Mouse (Mus musculus) right cerebral cortex, postnatal 4 days (tissue): ENCODE data around the gene Ipcef1.
A peak's percentile ranks its signal among the peaks of the same experiment; 100 is the strongest.

Source experiments
- DNase-seq: peaks from one replicate; pipeline ENCODE4 v3.0.0-alpha.2; 2022

Gene Ipcef1

DNA sequence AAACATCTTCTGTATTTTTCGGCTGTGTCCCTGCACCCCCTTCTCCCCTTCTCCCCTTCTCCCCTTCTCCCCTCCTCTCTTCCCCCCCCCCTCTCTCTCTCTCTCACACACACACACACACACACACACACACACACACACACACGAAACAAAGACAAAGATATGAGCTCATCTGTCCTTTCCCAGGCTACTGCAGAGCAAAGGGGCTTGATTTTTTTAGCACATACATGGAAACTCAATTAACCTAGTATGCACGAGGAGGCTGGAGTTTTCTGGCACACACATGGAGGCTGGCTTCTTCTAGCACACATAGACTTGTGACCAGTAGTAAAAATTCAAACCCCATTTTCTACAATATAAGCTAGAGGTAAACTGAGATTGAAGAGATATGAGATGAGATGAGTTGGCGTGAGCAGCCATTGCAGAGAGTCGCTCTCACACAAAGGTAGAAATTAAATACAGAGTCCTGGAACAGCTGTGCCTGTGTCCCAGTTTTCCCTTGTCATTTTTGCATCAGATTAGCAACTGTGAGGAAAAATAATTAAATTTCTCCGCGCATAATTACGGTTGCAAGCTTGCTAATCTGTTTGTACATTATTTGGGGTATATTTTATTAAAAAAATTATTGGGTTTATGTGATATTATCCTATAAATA lies 84.6 kb downstream of the Ipcef1 start:
- no peak for DNase-seq

DNA sequence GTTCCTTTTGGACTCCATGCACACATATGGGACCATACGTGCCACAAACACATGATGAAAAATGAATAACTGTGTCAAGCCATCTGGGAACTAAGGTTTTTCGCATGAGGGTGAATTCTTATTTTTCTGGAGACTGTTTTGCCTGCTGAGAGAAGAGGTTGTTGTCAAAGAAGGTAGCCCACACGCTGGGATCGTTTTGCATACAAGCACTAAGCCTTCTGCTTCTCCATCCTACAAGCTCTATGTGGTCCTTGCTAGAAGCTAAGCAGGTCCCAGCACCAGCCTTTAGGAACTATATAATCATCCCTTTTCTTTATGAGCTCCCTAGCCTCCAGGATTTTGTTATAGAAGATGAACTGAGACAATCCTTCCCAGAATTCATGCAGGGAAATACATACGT lies 93.5 kb downstream of the Ipcef1 start:
- DNase-seq: no peak

DNA sequence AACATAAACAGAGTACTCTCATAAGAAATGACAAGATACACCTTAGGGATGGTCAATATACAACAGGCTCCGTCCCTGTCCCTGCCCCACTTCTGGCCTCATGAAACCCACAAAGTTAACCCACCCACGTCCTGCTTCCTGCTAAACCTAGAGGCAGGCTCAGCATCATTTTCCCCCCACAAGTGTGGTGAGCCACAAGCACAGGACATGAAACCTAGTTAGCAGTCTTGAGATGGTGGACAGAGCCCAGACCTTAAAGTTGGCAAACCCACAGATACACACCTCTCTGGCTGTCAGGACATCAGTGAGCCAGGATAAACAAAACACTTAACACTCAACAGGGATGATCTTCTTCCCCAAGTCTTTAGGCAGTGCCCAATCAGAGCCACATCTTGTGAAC lies 95.9 kb downstream of the Ipcef1 start:
- DNase-seq: no peak

DNA sequence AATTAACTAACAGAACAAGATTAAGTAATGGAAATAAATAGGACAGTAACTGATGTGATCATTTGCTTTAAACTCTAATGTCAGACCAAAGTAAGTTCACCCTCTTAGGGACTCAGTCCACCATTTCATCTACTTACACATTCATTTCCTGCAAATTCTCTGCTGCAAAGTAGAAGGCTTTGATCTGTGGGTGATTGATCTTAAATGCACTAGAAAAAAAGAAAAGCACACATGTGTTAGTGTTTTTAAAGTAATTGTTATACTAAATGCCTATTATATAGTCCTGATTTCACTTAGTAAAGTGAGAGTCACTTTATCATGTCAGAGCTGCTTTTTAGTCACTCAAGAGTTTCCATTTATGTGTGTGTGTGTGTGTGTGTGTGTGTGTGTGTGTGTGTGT lies 97.7 kb downstream of the Ipcef1 start:
- no peak for DNase-seq

GRCm38 (mm10) chr10:6953115-6953514 lies 99.2 kb downstream of the Ipcef1 start:
- DNase-seq: no peak

GRCm38 (mm10) chr10:6936671-6937425 lies 115.4 kb downstream of the Ipcef1 start:
- no peak for DNase-seq

DNA sequence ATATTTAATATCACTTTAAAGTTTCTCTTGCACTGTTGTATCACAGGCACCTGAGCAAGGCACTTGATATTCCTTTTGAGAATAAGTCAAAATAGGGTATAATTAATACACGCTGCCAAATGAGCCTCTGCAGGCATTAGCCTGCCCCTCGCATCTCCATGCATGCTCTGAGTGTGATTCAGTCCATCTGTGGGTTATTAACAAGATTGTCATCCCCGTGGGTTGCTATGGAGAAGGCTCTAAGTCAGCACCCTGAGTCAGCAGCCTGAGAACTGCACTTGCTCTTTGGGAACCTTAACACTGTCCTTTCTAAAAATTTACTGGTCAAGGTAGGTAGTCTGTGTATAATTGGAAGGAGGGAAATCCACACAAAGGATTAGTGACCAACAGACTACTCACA lies 117.5 kb downstream of the Ipcef1 start:
- DNase-seq: no peak

- DNase-seq: no peak
Measured at GRCm38 (mm10) chr10:6930889-6931288, 121.4 kb downstream of the Ipcef1 start.

GRCm38 (mm10) chr10:6930398-6930797 lies 121.9 kb downstream of the Ipcef1 start:
- DNase-seq: no peak

- no peak for DNase-seq
Measured at GRCm38 (mm10) chr10:6928905-6929304, 123.4 kb downstream of the Ipcef1 start.

DNA sequence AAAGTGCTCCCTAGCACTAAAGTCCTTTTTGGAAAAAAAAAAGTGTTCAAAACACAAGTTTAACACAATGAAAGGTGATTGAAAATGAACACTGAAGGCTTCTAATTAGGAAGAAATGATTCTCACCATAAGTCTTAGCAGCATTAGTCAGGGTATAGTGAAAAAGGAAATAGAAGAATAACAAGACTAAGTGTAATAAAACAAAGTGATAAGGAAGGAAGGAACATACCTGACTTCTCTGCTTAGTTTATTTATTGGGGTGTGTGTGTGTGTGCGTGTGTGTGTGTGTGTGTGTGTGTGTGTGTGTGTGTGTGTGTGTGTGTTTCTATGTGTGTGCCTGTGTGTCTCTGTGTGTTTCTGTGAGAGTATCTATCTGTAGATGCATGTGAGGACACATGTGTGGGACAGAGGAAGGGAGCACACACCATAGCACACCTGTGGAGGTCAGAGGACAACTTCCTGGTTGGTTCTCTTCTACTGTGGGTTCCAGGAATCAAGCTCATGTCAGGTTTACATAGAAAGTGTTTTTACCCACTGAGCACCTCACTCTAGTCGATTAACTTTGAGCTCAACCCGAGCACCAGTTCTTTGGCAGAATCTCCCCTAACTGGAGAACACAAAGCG lies 124.6 kb downstream of the Ipcef1 start:
- DNase-seq: no peak

DNA sequence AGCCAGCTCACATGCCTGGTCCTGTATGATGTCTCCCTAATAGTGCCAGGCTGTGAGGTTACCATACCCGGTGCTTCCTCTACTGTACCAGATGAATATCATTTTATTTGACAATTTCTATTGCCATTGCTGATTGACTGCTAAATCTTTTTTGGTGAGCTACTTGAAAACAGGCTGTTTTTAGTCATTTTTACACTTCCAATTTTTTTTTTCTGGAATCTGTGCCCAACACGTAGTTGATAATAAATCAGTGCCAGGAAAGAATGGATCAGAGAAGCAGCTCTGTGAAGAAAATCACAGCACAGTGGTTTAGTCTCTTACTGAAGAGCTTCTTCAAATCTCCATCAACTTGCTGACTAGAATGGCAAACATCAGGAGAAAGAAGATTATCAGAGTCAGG lies 125.6 kb downstream of the Ipcef1 start:
- no peak for DNase-seq

GRCm38 (mm10) chr10:6916545-6917257 lies 135.6 kb downstream of the Ipcef1 start:
- DNase-seq: peak; percentile 34

DNA sequence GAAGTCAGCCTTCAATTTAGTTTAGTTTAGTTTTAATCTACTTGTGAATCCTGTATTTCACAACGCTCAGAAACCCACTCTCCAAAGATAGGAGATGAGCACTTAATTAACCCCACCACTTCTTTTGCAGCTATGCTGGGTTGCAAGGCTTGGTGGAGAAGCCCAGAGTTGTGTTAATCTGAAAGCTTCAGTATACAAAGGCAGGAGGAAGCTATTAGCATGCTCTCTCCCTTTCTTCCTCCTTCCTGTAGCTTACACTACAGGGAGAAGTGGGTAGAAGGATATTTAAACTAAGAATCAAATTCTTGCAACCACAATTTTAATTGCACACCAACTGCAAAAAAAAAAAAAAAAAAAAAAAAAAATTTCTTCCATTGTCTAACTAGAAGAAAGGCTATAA lies 136.3 kb downstream of the Ipcef1 start:
- DNase-seq: no peak

DNA sequence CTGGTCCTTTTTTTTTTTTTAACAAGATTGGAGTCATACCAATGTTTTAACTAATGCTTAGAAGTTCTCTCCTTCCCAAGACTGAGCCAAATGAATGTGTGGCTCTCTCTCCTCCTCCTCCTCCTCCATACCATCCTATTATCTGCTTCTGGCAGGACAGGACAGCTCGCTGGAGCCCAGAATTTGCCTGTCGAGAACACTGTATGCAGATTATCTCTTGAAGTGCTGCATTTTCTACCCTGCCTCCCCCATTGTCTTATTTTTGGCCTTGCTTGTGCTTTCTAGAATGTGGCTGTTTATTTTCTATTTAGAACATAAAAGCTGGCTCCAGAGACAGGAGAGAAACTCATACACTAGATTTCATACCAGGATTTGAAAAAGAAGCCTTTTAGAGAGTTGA lies 142.5 kb downstream of the Ipcef1 start:
- DNase-seq: no peak

- DNase-seq: no peak
Measured at GRCm38 (mm10) chr10:6901819-6902393, 150.4 kb downstream of the Ipcef1 start.

DNA sequence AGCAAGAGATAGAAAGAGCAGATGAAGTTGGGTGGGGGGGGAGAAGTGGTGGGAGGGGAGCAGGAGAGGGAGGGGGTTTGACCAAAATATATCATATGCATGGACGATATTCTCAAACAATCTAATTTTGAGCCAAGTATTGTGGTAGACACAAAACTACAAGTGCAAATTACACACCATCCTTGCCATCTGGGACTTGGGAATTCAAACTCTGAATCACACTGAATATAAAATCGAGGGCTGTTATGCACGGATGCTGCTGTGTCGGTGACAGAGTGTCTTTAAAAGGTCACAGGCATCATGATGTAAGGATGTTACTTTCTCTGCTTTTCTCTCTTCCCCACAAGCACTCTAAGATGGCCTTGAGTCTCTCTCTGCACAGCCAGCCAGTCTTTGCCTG lies 152.2 kb downstream of the Ipcef1 start:
- DNase-seq: no peak

- DNase-seq: no peak
Measured at GRCm38 (mm10) chr10:6896659-6897303, 155.5 kb downstream of the Ipcef1 start.

- no peak for DNase-seq
Measured at GRCm38 (mm10) chr10:6895796-6896195, 156.5 kb downstream of the Ipcef1 start.

GRCm38 (mm10) chr10:6890348-6891009 lies 161.8 kb downstream of the Ipcef1 start:
- DNase-seq: no peak

GRCm38 (mm10) chr10:6889640-6890245 lies 162.5 kb downstream of the Ipcef1 start:
- no peak for DNase-seq

DNA sequence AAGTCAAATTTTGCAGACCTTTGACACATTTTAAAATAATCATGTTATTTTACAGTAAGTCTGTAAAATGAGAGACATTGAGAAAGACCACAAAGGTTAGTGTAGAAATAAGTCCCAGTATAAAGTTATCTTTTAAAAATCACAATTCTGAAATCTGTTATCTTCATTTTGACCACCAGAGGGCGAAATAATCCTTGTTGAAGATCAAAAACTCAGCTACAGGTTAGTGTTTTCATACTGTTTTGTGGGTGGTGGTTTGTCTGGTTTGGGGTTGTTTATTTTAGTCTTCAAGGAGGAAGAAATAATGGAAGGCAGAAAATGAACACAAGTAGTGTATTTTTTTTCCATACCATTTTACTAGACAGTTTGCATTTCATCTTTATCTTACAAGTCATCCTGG lies 166.8 kb downstream of the Ipcef1 start:
- DNase-seq: no peak
